Mouse (Mus musculus): ENCODE measurements around the gene Olah. TPM values are rescaled to one million over a fixed set of nuclear protein-coding genes. Genes with fewer than 3 reads are reported as not detected.

The Olah gene
- total and polyA plus RNA-seq, 3 experiments = 0.26 to 0.45 TPM; not detected in 1

GRCm38 (mm10) chr2:3353160-3353559, 43.9 kb downstream of the Olah start:
- no peak for DNase-seq

DNA sequence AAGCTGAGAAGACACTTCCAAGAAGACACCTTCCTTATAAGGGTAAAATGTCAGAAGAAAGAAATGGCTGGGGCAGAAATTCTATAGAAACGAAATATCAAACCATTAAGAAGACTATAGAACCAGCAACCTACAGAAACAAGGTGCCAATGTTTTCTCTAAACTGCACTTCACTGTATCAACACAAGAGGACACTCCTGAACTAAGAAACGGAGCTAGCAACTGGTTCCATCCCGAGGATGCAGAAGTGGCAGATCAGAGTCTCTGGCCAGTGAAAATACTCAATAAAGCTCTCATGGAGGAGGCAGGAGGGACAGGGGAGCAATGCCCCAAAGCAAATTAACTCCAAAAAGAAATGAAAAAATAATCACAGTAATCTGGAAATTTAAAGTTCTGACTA, 48.1 kb downstream of the Olah start:
- DNase-seq = no peak

- no peak for DNase-seq
These were observed 48.6 kb downstream of the Olah start for GRCm38 (mm10) chr2:3348422-3348821.

- DNase-seq = peak; percentile 81
These were observed 61.3 kb downstream of the Olah start, which contains the start of gene Acbd7 for GRCm38 (mm10) chr2:3335611-3336301. Gene Acbd7, plus strand, starts transcription at chr2:3336168.

DNA sequence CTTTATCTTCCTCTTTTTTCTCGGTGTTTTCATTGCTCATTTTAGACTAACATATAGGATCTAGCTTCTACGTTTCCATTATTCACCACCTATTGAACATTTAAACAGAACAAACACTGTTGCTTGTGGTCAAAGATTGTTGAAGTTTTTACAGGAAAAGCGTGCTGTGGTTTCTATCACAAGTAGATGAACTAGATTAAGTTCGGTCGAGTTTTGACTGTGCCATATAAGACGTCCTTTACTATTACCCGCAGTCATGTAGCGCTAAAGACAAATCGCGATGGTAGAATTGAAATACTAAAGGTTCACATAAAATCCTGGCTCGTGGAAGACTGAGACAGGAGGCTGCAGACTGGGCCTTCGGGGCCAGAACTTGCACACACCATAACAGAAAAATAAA, 63.2 kb downstream of the Olah start:
- no peak for DNase-seq

DNA sequence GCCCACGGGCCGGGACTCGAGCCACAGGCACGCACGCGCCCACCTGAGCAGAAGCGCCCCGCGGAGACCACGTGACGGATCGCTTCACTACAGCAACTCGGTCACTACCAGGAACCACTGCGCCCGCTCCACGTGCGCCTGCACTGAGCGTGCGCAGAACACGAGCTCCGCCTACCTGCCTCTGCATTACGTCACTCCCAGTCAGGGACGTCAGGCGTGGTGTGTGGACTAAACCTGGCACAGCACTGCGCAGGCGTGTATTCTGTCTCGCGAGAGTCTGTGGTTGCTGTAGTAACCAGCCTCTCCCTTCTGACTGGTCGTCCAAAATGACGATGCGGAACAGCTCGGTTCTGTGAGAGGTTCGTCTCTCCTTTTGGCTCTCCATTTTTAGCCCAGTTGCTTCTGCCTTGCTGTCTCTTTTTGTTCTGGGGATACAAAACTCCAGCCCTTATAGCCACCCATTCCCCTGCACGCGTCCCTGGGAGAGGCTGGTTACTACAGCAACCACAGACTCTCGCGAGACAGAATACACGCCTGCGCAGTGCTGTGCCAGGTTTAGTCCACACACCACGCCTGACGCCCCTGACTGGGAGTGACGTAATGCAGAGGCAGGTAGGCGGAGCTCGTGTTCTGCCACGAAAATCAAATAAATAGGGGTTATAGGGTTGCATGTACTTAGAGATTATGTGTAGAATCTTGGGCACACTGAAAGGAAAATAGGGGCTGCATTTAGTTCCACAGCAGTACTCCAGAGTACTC, 64.3 kb downstream of the Olah start, which contains the start of gene Rpp38:
Gene Rpp38, minus strand, starts transcription at position 160 of the 759 bp plus-strand sequence.
- DNase-seq = peak; percentile 99

DNA sequence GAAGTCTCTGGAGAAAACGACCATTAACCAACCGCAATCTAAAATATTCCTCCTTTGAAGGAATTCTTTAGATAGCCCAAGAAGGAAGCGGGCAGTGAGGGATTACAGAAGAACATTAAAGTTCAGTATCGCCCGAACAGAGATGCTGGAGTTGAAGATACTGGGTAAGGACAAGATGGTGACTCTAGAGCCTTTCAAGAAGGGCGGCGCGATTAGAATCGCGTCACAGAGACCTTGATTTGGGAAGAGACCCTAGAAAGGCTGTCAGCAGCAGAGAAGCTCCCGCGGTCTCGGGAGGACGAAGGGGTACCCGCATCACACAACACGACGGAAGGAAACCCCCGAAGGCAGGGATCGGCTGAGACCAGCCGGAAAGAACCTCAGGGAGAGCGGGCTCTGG, 65.0 kb downstream of the Olah start:
- DNase-seq = no peak

GRCm38 (mm10) chr2:3331071-3331703, 65.8 kb downstream of the Olah start:
- DNase-seq = no peak

DNA sequence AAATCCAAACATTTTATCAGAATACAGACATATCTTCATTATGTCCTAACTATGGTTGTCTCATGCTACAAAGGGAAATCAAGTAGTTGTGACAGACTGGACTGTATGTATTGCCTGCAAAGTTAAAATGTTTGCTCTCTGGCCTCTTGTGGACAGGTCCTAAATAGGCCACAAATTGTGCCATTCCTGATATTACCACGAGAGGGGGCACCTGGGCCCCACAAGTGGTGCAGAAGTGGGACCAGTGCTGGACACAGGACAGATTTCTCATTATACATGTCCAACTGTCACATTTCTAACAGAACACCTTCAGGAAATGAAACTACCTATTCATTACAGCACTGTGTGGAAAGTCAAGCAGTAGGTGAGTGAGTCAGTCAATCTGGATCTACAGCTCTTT, 69.7 kb downstream of the Olah start:
- peak; percentile 72 for DNase-seq

GRCm38 (mm10) chr2:3326547-3326946, 70.5 kb downstream of the Olah start:
- peak; percentile 39 for DNase-seq

DNA sequence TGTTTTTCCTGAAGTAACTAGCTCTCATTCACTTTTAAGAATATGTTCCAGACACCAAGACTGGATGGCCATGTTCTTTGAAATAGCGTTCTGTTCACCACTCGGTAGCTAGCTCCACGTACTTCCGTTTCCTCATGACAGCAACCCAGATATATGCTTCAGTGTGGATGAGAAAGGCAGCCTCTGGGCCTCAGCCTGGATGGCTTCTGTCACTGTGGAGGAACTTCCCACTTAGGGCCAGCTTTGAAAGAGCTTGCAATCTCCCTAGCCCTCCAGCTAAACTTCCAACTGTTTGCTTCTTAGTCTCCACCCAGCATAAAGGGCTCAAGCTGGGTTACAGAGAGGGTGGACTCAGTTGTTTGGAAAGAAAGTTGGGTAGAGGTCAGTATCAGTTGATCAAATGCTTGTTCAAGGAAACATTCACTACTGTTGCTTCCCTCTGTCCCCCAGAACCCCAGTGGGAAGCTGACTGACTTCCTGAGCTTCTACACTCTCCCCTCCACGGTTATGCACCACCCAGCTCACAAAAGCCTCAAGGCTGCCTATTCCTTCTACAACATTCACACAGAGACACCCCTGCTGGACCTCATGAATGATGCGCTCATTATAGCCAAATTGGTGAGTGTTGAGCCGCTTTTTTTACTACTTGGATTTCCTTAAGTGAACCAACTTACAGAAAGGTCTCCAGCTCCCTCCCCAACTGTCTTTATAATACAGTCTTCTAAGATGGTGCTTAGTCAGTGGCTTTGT, 72.5 kb downstream of the Olah start:
- DNase-seq = no peak

DNA sequence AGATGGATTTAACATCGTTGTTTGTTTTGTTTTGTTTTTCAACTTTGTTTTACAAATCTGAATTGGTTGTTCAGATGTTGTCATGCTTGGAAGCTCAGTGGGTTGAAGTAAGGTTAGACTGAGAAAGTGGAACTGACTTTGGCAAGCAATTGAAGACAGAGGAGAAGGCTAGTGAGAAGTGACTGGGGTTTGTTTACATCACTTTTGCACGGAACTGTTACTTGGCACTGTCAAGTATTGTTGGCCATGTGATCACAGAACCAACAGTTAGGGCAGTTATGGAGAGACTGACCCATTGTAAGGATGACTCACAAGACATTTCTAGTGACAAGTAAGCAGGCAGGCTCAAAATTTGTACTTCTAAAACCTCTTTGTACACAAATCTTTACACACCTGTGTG, 73.9 kb downstream of the Olah start:
- no peak for DNase-seq

GRCm38 (mm10) chr2:3305426-3306025, 91.5 kb downstream of the Olah start:
- peak; percentile 85 for DNase-seq

DNA sequence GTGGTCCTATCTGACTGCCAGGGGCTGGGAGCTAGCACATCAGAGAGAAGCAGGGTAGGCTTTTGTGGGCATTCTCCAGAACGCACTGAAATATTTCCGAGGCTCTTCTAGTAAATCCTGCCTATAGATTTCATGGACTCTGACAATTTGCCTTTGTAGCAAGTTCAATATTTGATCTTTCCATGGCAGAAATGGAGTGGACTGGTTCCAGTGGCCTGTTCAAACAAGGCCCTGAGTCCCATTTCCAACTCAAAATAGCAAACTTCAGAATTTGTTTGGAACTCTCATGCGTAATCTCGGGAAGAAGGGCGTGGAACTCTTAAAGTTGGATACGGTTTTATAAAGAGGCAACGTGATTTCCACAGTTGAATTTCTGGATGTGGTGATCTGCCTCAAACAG, 101.2 kb downstream of the Olah start:
- DNase-seq = no peak

- DNase-seq = peak; percentile 17
These were observed 104.8 kb downstream of the Olah start for GRCm38 (mm10) chr2:3292170-3292569.

Other genes with a start within 250 kb of the Olah start
- gene Nmt2, start 113.0 kb downstream of the Olah start, total RNA-seq (2021) = 10 to 100 TPM; 42.6 to 69.1 TPM
- gene Nmt2, start 113.0 kb downstream of the Olah start, polyA plus RNA-seq (2012; rRNA removed) = 7.9 and 9.2 TPM in 2 replicates
- 10 to 100 TPM; 10.7 to 13.2 TPM for gene Rpp38, start 64.6 kb downstream of the Olah start, total RNA-seq (2021)
- 1.2 and 1.5 TPM in 2 replicates for gene Rpp38, start 64.6 kb downstream of the Olah start, polyA plus RNA-seq (2012; rRNA removed)
- not detected for gene Acbd7, start 61.0 kb downstream of the Olah start, total RNA-seq (2021)
- gene Acbd7, start 61.0 kb downstream of the Olah start, polyA plus RNA-seq (2012; rRNA removed) = not detected in 2 replicates
- not detected for gene Meig1, start 25.4 kb upstream of the Olah start, total RNA-seq (2021)
- not detected in 2 replicates for gene Meig1, start 25.4 kb upstream of the Olah start, polyA plus RNA-seq (2012; rRNA removed)
- gene Dclre1c, start 26.9 kb upstream of the Olah start, total RNA-seq (2021) = 1 to 10 TPM; 7.1 to 7.3 TPM
- 1.2 and 1.6 TPM in 2 replicates for gene Dclre1c, start 26.9 kb upstream of the Olah start, polyA plus RNA-seq (2012; rRNA removed)
- gene Suv39h2, start 77.8 kb upstream of the Olah start, total RNA-seq (2021) = 1 to 10 TPM; 1.1 to 1.9 TPM
- 0.85 and 1.3 TPM in 2 replicates for gene Suv39h2, start 77.8 kb upstream of the Olah start, polyA plus RNA-seq (2012; rRNA removed)
- 1 to 10 TPM; 1.8 to 2.3 TPM for gene Gm45902, start 115.6 kb upstream of the Olah start, total RNA-seq (2021)
- gene Gm45902, start 115.6 kb upstream of the Olah start, polyA plus RNA-seq (2012; rRNA removed) = 1.5 and 2.2 TPM in 2 replicates
- 10 to 100 TPM; 26.6 to 36.9 TPM for gene Hspa14, start 115.6 kb upstream of the Olah start, total RNA-seq (2021)
- gene Hspa14, start 115.6 kb upstream of the Olah start, polyA plus RNA-seq (2012; rRNA removed) = 10.5 and 10.6 TPM in 2 replicates
- gene Cdnf, start 115.8 kb upstream of the Olah start, total RNA-seq (2021) = 1 to 10 TPM; 4.4 TPM
- 0.57 TPM in 2 replicates for gene Cdnf, start 115.8 kb upstream of the Olah start, polyA plus RNA-seq (2012; rRNA removed)
- gene Fam107b, start 173.3 kb upstream of the Olah start, total RNA-seq (2021) = 10 to 100 TPM; 16.1 to 17.4 TPM
- 3.5 and 3.9 TPM in 2 replicates for gene Fam107b, start 173.3 kb upstream of the Olah start, polyA plus RNA-seq (2012; rRNA removed)